Mouse (Mus musculus): ENCODE data around the gene Akr1c6. TPM values are rescaled to one million over a fixed set of nuclear protein-coding genes. Genes with fewer than 3 reads are reported as not detected.
"Not testable (repeated sequence)": the region's sequence is repeated elsewhere in the genome, so short reads cannot be mapped to it uniquely, and the experiment has no call there.

The Akr1c6 gene
- polyA plus RNA-seq (2015; fragmentation: Nextera tagmentation; extraction: Ambion mirVana) = not detected in 2 replicates

GRCm38 (mm10) chr13:4434006-4434405 is at the start of gene Akr1c6:
Gene Akr1c6 (plus strand): TSS chr13:4434306.
- ATAC-seq (ENCODE audit: low FRiP score) = no peak
- H3K4me1 ChIP-seq = no peaks in the 10 kb centered on the region
- H3K9me3 ChIP-seq (replicated peaks) = no peaks in the 10 kb centered on the region
- no peak within 1 kb of the TSS for H3K4me2 ChIP-seq
- H3K36me3 ChIP-seq = no peaks in the 10 kb centered on the region
- H3K27ac ChIP-seq (replicated peaks) = no peak within 1 kb of the TSS
- H3K4me3 ChIP-seq (replicated peaks) = no peak within 1 kb of the TSS
- no peak within 1 kb of the TSS for H3K9ac ChIP-seq (replicated peaks)
- H3K27me3 ChIP-seq (replicated peaks) = no peaks in the 10 kb centered on the region

- Histone ChIP-seq H3K9ac (replicated peaks) (no peak overlapping the region), H3K36me3 (no peaks in the 10 kb centered on the region), H3K4me2 (no peak overlapping the region), H3K27ac (replicated peaks) (no peak overlapping the region), H3K9me3 (replicated peaks) (no peaks in the 10 kb centered on the region), H3K4me1 (no peaks in the 10 kb centered on the region), H3K27me3 (replicated peaks) (no peaks in the 10 kb centered on the region), H3K4me3 (replicated peaks) (no peak overlapping the region)
- 78% methylated on average over 1 of the region's 1 CpGs for WGBS
- ATAC-seq (ENCODE audit: low FRiP score) = no peak
Measured at GRCm38 (mm10) chr13:4384918-4385317, 49.2 kb upstream of the Akr1c6 start.

DNA sequence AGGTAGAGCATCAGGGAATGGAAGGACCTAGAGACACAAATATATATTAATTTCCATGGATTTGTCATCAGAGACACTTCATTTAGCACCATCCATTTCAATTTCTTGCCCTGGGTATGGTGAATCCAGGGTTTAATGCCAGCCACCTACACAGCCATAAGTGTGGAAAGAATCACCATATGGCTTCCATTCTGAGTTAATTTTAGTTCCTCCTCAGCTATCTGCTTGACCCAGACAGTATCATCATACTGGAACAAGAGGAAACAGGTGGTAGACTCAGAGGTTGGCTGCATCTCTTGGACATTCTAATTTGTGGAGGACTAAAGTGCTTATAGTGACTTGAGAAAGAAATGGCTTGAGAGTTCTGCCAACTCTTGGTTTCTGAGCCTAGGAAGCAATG is 48.6 kb upstream of the Akr1c6 start:
- Histone ChIP-seq H3K9ac (replicated peaks) (no peak overlapping the region), H3K4me1 (no peaks in the 10 kb centered on the region), H3K27me3 (replicated peaks) (no peaks in the 10 kb centered on the region)

DNA sequence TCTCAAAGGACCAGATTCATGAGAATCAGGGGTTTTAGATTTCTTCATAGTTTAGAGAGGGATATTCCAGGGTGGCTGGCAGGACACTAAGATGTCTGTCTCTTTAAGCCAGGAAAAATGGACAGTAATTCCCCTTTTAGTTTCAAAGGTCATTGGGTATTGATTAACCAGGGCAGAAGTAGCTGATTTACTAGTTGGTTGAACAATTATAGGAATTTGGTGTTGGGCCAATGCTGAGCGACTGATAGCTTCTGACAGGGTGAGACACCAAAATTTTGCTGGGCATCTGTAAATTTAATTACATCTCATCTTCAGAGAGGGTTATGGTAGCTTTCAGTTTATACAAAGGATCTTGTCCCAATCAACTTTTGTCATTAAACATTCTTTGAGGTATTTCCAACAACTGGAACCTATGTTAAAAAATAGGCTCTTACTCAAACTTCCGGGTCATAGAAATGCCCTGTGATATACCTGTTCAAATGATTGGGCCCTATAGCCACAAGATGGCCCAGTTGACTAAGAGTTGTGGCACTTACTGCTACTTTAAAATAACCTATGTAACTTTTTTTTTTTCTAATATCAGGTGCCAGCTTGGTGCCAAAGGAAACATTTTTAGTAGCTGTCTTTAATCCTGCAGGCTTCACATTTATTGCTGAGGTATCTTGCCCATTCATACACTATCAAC is 45.2 kb upstream of the Akr1c6 start:
- ATAC-seq (ENCODE audit: low FRiP score) = no peak
- H3K4me3 ChIP-seq (replicated peaks) = no peak overlapping the region
- no peaks in the 10 kb centered on the region for H3K4me1 ChIP-seq
- H3K27ac ChIP-seq (replicated peaks) = no peak overlapping the region
- H3K9me3 ChIP-seq (replicated peaks) = no peaks in the 10 kb centered on the region
- no peak overlapping the region for H3K9ac ChIP-seq (replicated peaks)
- 76% methylated on average over 2 of the region's 2 CpGs for WGBS
- H3K36me3 ChIP-seq = no peaks in the 10 kb centered on the region
- no peaks in the 10 kb centered on the region for H3K27me3 ChIP-seq (replicated peaks)
- no peak overlapping the region for H3K4me2 ChIP-seq

More for the DNA sequence above, 48.6 kb upstream of the Akr1c6 start:
- H3K4me3 ChIP-seq (replicated peaks) = no peak overlapping the region
- H3K27ac ChIP-seq (replicated peaks) = no peak overlapping the region
- no peaks in the 10 kb centered on the region for H3K36me3 ChIP-seq
- ATAC-seq (ENCODE audit: low FRiP score) = no peak
- no peaks in the 10 kb centered on the region for H3K9me3 ChIP-seq (replicated peaks)
- H3K4me2 ChIP-seq = no peak overlapping the region

DNA sequence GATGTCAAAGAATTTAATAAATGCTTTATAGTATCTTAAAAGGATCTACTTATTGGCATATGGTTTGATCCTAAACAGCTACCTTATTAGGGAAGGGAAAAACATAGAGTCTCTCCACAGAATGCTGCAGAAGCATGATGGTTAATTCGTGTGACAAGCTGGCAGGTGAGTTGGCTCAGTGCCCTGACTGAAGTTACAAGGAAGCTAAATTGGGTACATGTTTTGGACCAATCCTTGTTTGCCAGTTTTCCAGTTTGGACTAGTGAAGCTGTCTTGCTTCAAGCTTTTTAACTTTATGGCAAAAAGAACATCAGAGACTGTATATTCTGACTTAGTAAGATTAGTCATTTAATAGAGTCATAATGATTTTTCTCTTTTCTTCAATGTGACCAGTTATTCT is 33.7 kb upstream of the Akr1c6 start:
- H3K9me3 ChIP-seq (replicated peaks); ATAC-seq (ENCODE audit: low FRiP score); H3K4me1 ChIP-seq; H3K36me3 ChIP-seq; H3K27ac ChIP-seq (replicated peaks); H3K4me2 ChIP-seq; H3K27me3 ChIP-seq (replicated peaks); H3K9ac ChIP-seq (replicated peaks); H3K4me3 ChIP-seq (replicated peaks): not testable (repeated sequence)
- 78% methylated on average over 1 of the region's 1 CpGs for WGBS

- Histone ChIP-seq H3K27me3 (replicated peaks) (no peaks in the 10 kb centered on the region), H3K4me3 (replicated peaks) (no peak overlapping the region), H3K9ac (replicated peaks) (no peak overlapping the region), H3K9me3 (replicated peaks) (no peaks in the 10 kb centered on the region), H3K4me2 (no peak overlapping the region), H3K36me3 (no peaks in the 10 kb centered on the region), H3K27ac (replicated peaks) (no peak overlapping the region), H3K4me1 (no peaks in the 10 kb centered on the region)
- 91% methylated on average over 2 of the region's 2 CpGs for WGBS
- no peak for ATAC-seq (ENCODE audit: low FRiP score)
Measured at GRCm38 (mm10) chr13:4400831-4401230, 33.3 kb upstream of the Akr1c6 start.

GRCm38 (mm10) chr13:4402221-4402620 is 31.9 kb upstream of the Akr1c6 start:
- Histone ChIP-seq H3K4me2 (no peak overlapping the region), H3K4me3 (replicated peaks) (no peak overlapping the region), H3K36me3 (no peaks in the 10 kb centered on the region), H3K27me3 (replicated peaks) (no peaks in the 10 kb centered on the region), H3K27ac (replicated peaks) (no peak overlapping the region), H3K9ac (replicated peaks) (no peak overlapping the region), H3K4me1 (no peaks in the 10 kb centered on the region), H3K9me3 (replicated peaks) (no peaks in the 10 kb centered on the region)
- no peak for ATAC-seq (ENCODE audit: low FRiP score)

- no peaks in the 10 kb centered on the region for H3K36me3 ChIP-seq
- H3K27me3 ChIP-seq (replicated peaks) = no peaks in the 10 kb centered on the region
- no peaks in the 10 kb centered on the region for H3K4me1 ChIP-seq
- no peak overlapping the region for H3K27ac ChIP-seq (replicated peaks)
- no peak overlapping the region for H3K4me3 ChIP-seq (replicated peaks)
- no peak overlapping the region for H3K4me2 ChIP-seq
- no peak overlapping the region for H3K9ac ChIP-seq (replicated peaks)
- no peaks in the 10 kb centered on the region for H3K9me3 ChIP-seq (replicated peaks)
- no peak for ATAC-seq (ENCODE audit: low FRiP score)
Measured at GRCm38 (mm10) chr13:4404726-4405125, 29.4 kb upstream of the Akr1c6 start.

- no peak for ATAC-seq (ENCODE audit: low FRiP score)
- no peaks in the 10 kb centered on the region for H3K36me3 ChIP-seq
- 81% methylated on average over 1 of the region's 1 CpGs for WGBS
- H3K27me3 ChIP-seq (replicated peaks) = no peaks in the 10 kb centered on the region
- no peaks in the 10 kb centered on the region for H3K9me3 ChIP-seq (replicated peaks)
- H3K4me2 ChIP-seq = no peak overlapping the region
- H3K4me3 ChIP-seq (replicated peaks) = no peak overlapping the region
- no peak overlapping the region for H3K9ac ChIP-seq (replicated peaks)
- no peak overlapping the region for H3K27ac ChIP-seq (replicated peaks)
- H3K4me1 ChIP-seq = no peaks in the 10 kb centered on the region
Measured at GRCm38 (mm10) chr13:4406771-4407170, 27.3 kb upstream of the Akr1c6 start.

GRCm38 (mm10) chr13:4428558-4428957 is 5.5 kb upstream of the Akr1c6 start:
- Histone ChIP-seq H3K9me3 (replicated peaks) (no peaks in the 10 kb centered on the region), H3K4me1 (no peaks in the 10 kb centered on the region), H3K27ac (replicated peaks) (no peak overlapping the region), H3K9ac (replicated peaks) (no peak overlapping the region), H3K36me3 (no peaks in the 10 kb centered on the region), H3K4me2 (no peak overlapping the region), H3K27me3 (replicated peaks) (no peaks in the 10 kb centered on the region), H3K4me3 (replicated peaks) (no peak overlapping the region)
- no peak for ATAC-seq (ENCODE audit: low FRiP score)
- 87% methylated on average over 2 of the region's 2 CpGs for WGBS

GRCm38 (mm10) chr13:4429034-4429433 is 5.1 kb upstream of the Akr1c6 start:
- Histone ChIP-seq H3K4me1 (no peaks in the 10 kb centered on the region), H3K27me3 (replicated peaks) (no peaks in the 10 kb centered on the region)
- 80% methylated on average over 2 of the region's 2 CpGs for WGBS

DNA sequence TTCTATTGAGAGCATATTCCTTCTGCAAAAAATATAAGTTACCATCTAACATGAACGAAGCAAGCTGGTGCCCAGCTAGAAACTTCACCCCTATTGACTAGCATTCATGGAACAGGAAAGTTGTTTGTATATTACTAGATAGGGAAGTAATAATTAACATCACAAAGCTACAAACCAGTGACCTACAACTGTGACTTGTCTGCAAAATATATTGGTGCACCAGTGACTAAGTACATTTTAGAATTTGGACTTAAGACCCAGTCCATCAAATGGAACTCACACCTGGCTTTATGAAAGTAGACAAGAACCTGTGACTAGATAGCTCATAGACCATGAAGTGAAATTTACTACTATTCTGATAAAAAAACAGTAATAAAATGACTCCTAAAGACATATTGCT is 3.0 kb upstream of the Akr1c6 start:
- ATAC-seq (ENCODE audit: low FRiP score) = no peak

More at GRCm38 (mm10) chr13:4429034-4429433, 5.1 kb upstream of the Akr1c6 start:
- H3K9ac ChIP-seq (replicated peaks) = no peak overlapping the region
- H3K27ac ChIP-seq (replicated peaks) = no peak overlapping the region
- no peaks in the 10 kb centered on the region for H3K36me3 ChIP-seq
- ATAC-seq (ENCODE audit: low FRiP score) = no peak
- H3K9me3 ChIP-seq (replicated peaks) = no peaks in the 10 kb centered on the region
- no peak overlapping the region for H3K4me3 ChIP-seq (replicated peaks)
- no peak overlapping the region for H3K4me2 ChIP-seq

DNA sequence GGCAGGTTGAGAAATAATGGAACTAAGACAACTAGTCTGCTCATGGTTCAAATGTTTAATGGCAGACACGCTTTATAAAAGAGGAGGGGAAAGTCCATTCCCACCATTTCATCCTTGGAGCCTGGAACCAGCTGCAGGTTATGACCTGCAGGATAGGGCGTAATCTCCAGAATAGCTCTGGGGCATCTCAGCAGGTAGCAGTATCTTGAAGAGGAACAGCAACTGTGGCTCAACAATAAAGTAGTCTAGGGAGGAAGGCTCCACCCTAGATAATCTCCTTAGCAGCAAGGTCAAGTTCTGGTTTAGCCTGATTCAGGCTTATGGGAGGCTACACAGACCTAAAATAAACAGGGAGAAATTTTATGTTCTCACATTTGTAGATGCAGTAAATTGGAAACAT is 31.5 kb downstream of the Akr1c6 start:
- Histone ChIP-seq H3K36me3 (no peaks in the 10 kb centered on the region), H3K9ac (replicated peaks) (no peak overlapping the region), H3K27me3 (replicated peaks) (no peaks in the 10 kb centered on the region), H3K4me3 (replicated peaks) (no peak overlapping the region), H3K4me2 (no peak overlapping the region), H3K9me3 (replicated peaks) (no peaks in the 10 kb centered on the region), H3K4me1 (no peaks in the 10 kb centered on the region), H3K27ac (replicated peaks) (no peak overlapping the region)
- ATAC-seq (ENCODE audit: low FRiP score) = no peak
- WGBS = 98% methylated on average over 2 of the region's 2 CpGs

More for the DNA sequence above, 3.0 kb upstream of the Akr1c6 start:
- Histone ChIP-seq H3K9me3 (replicated peaks) (no peaks in the 10 kb centered on the region), H3K9ac (replicated peaks) (no peak overlapping the region), H3K4me1 (no peaks in the 10 kb centered on the region), H3K4me2 (no peak overlapping the region), H3K4me3 (replicated peaks) (no peak overlapping the region), H3K36me3 (no peaks in the 10 kb centered on the region), H3K27ac (replicated peaks) (no peak overlapping the region), H3K27me3 (replicated peaks) (no peaks in the 10 kb centered on the region)
- WGBS = 94% methylated on average over 1 of the region's 1 CpGs

Measured in neural tube, embryonic 15.5 days (tissue).